Mouse (Mus musculus) limb, embryonic 14.5 days (tissue): Measurements from ENCODE around the gene AU040320. TPM values are rescaled to one million over a fixed set of nuclear protein-coding genes. Genes with fewer than 3 reads are reported as not detected.

Experiments
- ATAC-seq: fragments of 200-750 bp; cut with Nextera tagmentation; 2 replicates; pipeline ENCODE4 v1.8.0; 2017; ENCODE audit warnings: low read depth, moderate number of reproducible peaks, moderate TSS enrichment; ENCODE audit not compliant: low FRiP score
- DNase-seq: peaks from one replicate; pipeline ENCODE4 v3.0.0-alpha.2; 2015; ENCODE audit warnings: low spot score
- H3K27ac ChIP-seq: fragments of 300-500 bp; sonication (generic); replicated peaks from 2 replicates; pipeline ENCODE4 v1.5.1; 2014; ENCODE audit warnings: low read depth, mild to moderate bottlenecking, low read length, moderate library complexity, mixed read lengths
- H3K27me3 ChIP-seq: fragments of 300-500 bp; sonication (generic); 2 replicates; pipeline ENCODE4 v1.6.1; 2014; ENCODE audit warnings: low read length, mixed read lengths; ENCODE audit not compliant: control insufficient read depth, insufficient read depth
- H3K36me3 ChIP-seq: fragments of 300-500 bp; sonication (generic); 2 replicates; pipeline ENCODE4 v1.6.1; 2014; ENCODE audit warnings: mild to moderate bottlenecking, low read length, moderate library complexity, mixed read lengths; ENCODE audit not compliant: control insufficient read depth, insufficient read depth
- H3K4me1 ChIP-seq: fragments of 300-500 bp; sonication (generic); 2 replicates; pipeline ENCODE4 v1.6.1; 2014; ENCODE audit warnings: antibody characterized with exemption, low read length, mixed read lengths; ENCODE audit not compliant: control insufficient read depth, insufficient read depth
- H3K4me2 ChIP-seq: fragments of 300-500 bp; sonication (generic); replicated peaks from 2 replicates; pipeline ENCODE4 v1.6.1; 2014; ENCODE audit warnings: low read depth, mild to moderate bottlenecking, low read length, moderate library complexity; ENCODE audit not compliant: severe bottlenecking
- H3K4me3 ChIP-seq: fragments of 300-500 bp; sonication (generic); replicated peaks from 2 replicates; pipeline ENCODE4 v1.5.1; 2014; ENCODE audit warnings: low read length
- H3K9ac ChIP-seq: fragments of 300-500 bp; sonication (generic); 2 replicates; pipeline ENCODE4 v1.6.1; 2014; ENCODE audit warnings: mild to moderate bottlenecking, low read depth, low read length, moderate library complexity; ENCODE audit not compliant: severe bottlenecking
- H3K9me3 ChIP-seq: fragments of 300-500 bp; sonication (generic); 2 replicates; pipeline ENCODE4 v1.6.1; 2016; ENCODE audit warnings: low read length; ENCODE audit not compliant: control insufficient read depth
- POLR2A ChIP-seq: fragments of 200-500 bp; IDR thresholded peaks from 2 replicates; pipeline ENCODE4 v1.8.0; 2012; ENCODE audit warnings: inconsistent platforms, mild to moderate bottlenecking, moderate library complexity, borderline replicate concordance; ENCODE audit not compliant: insufficient read depth, insufficient read length; ENCODE audit errors: extremely low read depth
- WGBS: fragments of 180-500 bp; shearing (Covaris S2); extraction: QIAGEN DNeasy Blood & Tissue Kit; methylation state at CpG from one replicate; pipeline ENCODE4 v1.1.7; 2014; 5-methylcytosine and 5-hydroxymethylcytosine counted together
- polyA plus RNA-seq, 2 experiments: library from polyadenylated mRNA; depleted of rRNA in 1 of 2; stranded (reverse) in 1 of 2; unstranded in 1 of 2; fragments of >200 nt; fragmentation: Nextera tagmentation in 1 of 2; extraction: Ambion mirVana in 1 of 2; gene quantifications; 2 replicates each; pipeline versions ENCODE4 v1.2.1 to v1.2.3; 2012 to 2014

AU040320 gene
- polyA plus RNA-seq, 2 experiments: 21.1 to 27.7 TPM

GRCm38 (mm10) chr4:126879560-126880275 lies 126.4 kb downstream of the AU040320 start:
- Histone ChIP-seq H3K4me3 (no peak overlapping the region), H3K36me3 (peaks cover 69% of the 10 kb centered on the region), H3K4me1 (no peaks in the 10 kb centered on the region), H3K9ac (no peak overlapping the region), H3K4me2 (no peak overlapping the region), H3K27ac (no peak overlapping the region), H3K9me3 (no peaks in the 10 kb centered on the region), H3K27me3 (no peaks in the 10 kb centered on the region)
- WGBS: 77% methylated on average over 5 of the region's 5 CpGs
- DNase-seq (no peak), ATAC-seq (no peak)
- TF ChIP-seq POLR2A: no peak

GRCm38 (mm10) chr4:126883602-126884001 lies 130.3 kb downstream of the AU040320 start:
- H3K36me3 ChIP-seq: peaks cover 60% of the 10 kb centered on the region
- H3K4me1 ChIP-seq: no peaks in the 10 kb centered on the region
- 94% methylated on average over 5 of the region's 5 CpGs for WGBS
- no peak overlapping the region for H3K27ac ChIP-seq
- DNase-seq (no peak), ATAC-seq (no peak)
- no peak overlapping the region for H3K9ac ChIP-seq
- H3K4me3 ChIP-seq: no peak overlapping the region
- no peaks in the 10 kb centered on the region for H3K9me3 ChIP-seq
- no peak for TF ChIP-seq POLR2A
- no peaks in the 10 kb centered on the region for H3K27me3 ChIP-seq
- H3K4me2 ChIP-seq: no peak overlapping the region

DNA sequence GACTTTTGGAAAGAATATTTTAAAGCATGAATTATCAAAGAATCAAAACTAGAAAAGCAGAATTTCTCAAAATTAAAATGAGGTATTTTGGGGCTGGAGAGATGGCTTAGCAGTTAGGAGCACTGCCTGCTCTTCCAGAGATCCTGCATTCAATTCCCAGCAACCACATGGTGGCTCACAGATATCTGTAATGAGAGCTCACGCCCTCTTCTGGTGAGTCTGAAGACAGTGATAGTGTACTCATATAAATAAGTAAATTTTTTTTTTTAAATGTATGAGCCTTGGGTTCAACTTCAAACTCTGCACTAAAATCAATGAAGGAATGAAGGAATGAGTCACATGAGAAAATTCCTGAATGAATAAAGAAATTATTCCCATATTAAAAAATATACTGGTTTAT lies 132.6 kb downstream of the AU040320 start:
- H3K4me1 ChIP-seq: no peaks in the 10 kb centered on the region
- no peak for TF ChIP-seq POLR2A
- no peak overlapping the region for H3K9ac ChIP-seq
- H3K4me3 ChIP-seq: no peak overlapping the region
- H3K27ac ChIP-seq: no peak overlapping the region
- 58% methylated on average over 1 of the region's 1 CpGs for WGBS
- H3K36me3 ChIP-seq: peaks cover 60% of the 10 kb centered on the region
- no peaks in the 10 kb centered on the region for H3K9me3 ChIP-seq
- H3K27me3 ChIP-seq: no peaks in the 10 kb centered on the region
- no peak overlapping the region for H3K4me2 ChIP-seq
- ATAC-seq (no peak), DNase-seq (no peak)

DNA sequence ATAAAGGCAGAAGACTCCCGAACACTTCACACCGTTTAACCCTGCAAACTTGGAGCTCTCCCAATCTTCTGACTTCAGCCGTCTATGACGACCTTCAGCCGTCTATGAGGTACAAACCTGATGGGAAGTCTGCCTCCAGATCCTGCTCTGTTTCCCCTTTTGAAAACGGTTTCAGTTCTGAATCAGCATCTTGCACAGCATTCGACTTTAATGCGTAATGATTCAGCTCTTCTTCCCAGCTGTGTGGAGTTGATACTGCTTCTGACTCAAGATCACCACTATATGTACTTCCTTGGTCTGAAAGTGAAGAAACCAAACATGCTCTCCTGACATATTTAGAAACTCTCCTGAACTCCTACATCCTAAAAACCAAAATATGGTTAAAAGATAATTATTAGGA lies 136.5 kb downstream of the AU040320 start:
- Histone ChIP-seq H3K9ac (no peak overlapping the region), H3K27ac (no peak overlapping the region), H3K9me3 (no peaks in the 10 kb centered on the region), H3K36me3 (peaks cover 71% of the 10 kb centered on the region), H3K4me2 (no peak overlapping the region), H3K4me1 (no peaks in the 10 kb centered on the region), H3K4me3 (no peak overlapping the region), H3K27me3 (no peaks in the 10 kb centered on the region)
- no peak for TF ChIP-seq POLR2A
- DNase-seq (no peak), ATAC-seq (no peak)
- WGBS: 95% methylated on average over 8 of the region's 8 CpGs

Other genes with a start within 250 kb of the AU040320 start
- gene Ago4, start 220.1 kb upstream of the AU040320 start, polyA plus RNA-seq (2012; rRNA removed): 2.8 and 3.2 TPM in 2 replicates
- 3.3 and 3.5 TPM in 2 replicates for gene Ago4, start 220.1 kb upstream of the AU040320 start, polyA plus RNA-seq (2014; fragmentation: Nextera tagmentation; extraction: Ambion mirVana)
- 12.0 and 22.6 TPM in 2 replicates for gene Clspn, start 196.6 kb upstream of the AU040320 start, polyA plus RNA-seq (2012; rRNA removed)
- gene Clspn, start 196.6 kb upstream of the AU040320 start, polyA plus RNA-seq (2014; fragmentation: Nextera tagmentation; extraction: Ambion mirVana): 34.2 and 39.2 TPM in 2 replicates
- 11.7 and 12.1 TPM in 2 replicates for gene 5730409E04Rik, start 143.7 kb upstream of the AU040320 start, polyA plus RNA-seq (2012; rRNA removed)
- gene 5730409E04Rik, start 143.7 kb upstream of the AU040320 start, polyA plus RNA-seq (2014; fragmentation: Nextera tagmentation; extraction: Ambion mirVana): 4.8 and 5.4 TPM in 2 replicates
- 235 and 263 TPM in 2 replicates for gene Psmb2, start 75.9 kb upstream of the AU040320 start, polyA plus RNA-seq (2012; rRNA removed)
- 471 and 500 TPM in 2 replicates for gene Psmb2, start 75.9 kb upstream of the AU040320 start, polyA plus RNA-seq (2014; fragmentation: Nextera tagmentation; extraction: Ambion mirVana)
- gene Tfap2e, start 17.3 kb upstream of the AU040320 start, polyA plus RNA-seq (2012; rRNA removed): 0.48 and 0.53 TPM in 2 replicates
- gene Tfap2e, start 17.3 kb upstream of the AU040320 start, polyA plus RNA-seq (2014; fragmentation: Nextera tagmentation; extraction: Ambion mirVana): 0.34 and 0.46 TPM in 2 replicates
- gene Ncdn, start 106 bp upstream of the AU040320 start, polyA plus RNA-seq (2012; rRNA removed): 39.0 and 51.9 TPM in 2 replicates
- 29.1 and 29.8 TPM in 2 replicates for gene Ncdn, start 106 bp upstream of the AU040320 start, polyA plus RNA-seq (2014; fragmentation: Nextera tagmentation; extraction: Ambion mirVana)
- gene Zmym4, start 214.6 kb downstream of the AU040320 start, polyA plus RNA-seq (2012; rRNA removed): 23.0 and 24.0 TPM in 2 replicates
- 20.0 and 24.1 TPM in 2 replicates for gene Zmym4, start 214.6 kb downstream of the AU040320 start, polyA plus RNA-seq (2014; fragmentation: Nextera tagmentation; extraction: Ambion mirVana)